Mouse (Mus musculus) limb, embryonic 14.5 days (tissue): ENCODE data around the gene Gm4884. TPM values are rescaled to one million over a fixed set of nuclear protein-coding genes. Genes with fewer than 3 reads are reported as not detected.
"Not testable (repeated sequence)": the region's sequence is repeated elsewhere in the genome, so short reads cannot be mapped to it uniquely, and the experiment has no call there.

ENCODE experiments used
- ATAC-seq: fragments of 200-750 bp; cut with Nextera tagmentation; 2 replicates; pipeline ENCODE4 v1.8.0; 2017; ENCODE audit warnings: low read depth, moderate number of reproducible peaks, moderate TSS enrichment; ENCODE audit not compliant: low FRiP score
- DNase-seq: peaks from one replicate; pipeline ENCODE4 v3.0.0-alpha.2; 2015; ENCODE audit warnings: low spot score
- H3K27ac ChIP-seq: fragments of 300-500 bp; sonication (generic); replicated peaks from 2 replicates; pipeline ENCODE4 v1.5.1; 2014; ENCODE audit warnings: low read depth, mild to moderate bottlenecking, low read length, moderate library complexity, mixed read lengths
- H3K27me3 ChIP-seq: fragments of 300-500 bp; sonication (generic); 2 replicates; pipeline ENCODE4 v1.6.1; 2014; ENCODE audit warnings: low read length, mixed read lengths; ENCODE audit not compliant: control insufficient read depth, insufficient read depth
- H3K36me3 ChIP-seq: fragments of 300-500 bp; sonication (generic); 2 replicates; pipeline ENCODE4 v1.6.1; 2014; ENCODE audit warnings: mild to moderate bottlenecking, low read length, moderate library complexity, mixed read lengths; ENCODE audit not compliant: control insufficient read depth, insufficient read depth
- H3K4me1 ChIP-seq: fragments of 300-500 bp; sonication (generic); 2 replicates; pipeline ENCODE4 v1.6.1; 2014; ENCODE audit warnings: antibody characterized with exemption, low read length, mixed read lengths; ENCODE audit not compliant: control insufficient read depth, insufficient read depth
- H3K4me2 ChIP-seq: fragments of 300-500 bp; sonication (generic); replicated peaks from 2 replicates; pipeline ENCODE4 v1.6.1; 2014; ENCODE audit warnings: low read depth, mild to moderate bottlenecking, low read length, moderate library complexity; ENCODE audit not compliant: severe bottlenecking
- H3K4me3 ChIP-seq: fragments of 300-500 bp; sonication (generic); replicated peaks from 2 replicates; pipeline ENCODE4 v1.5.1; 2014; ENCODE audit warnings: low read length
- H3K9ac ChIP-seq: fragments of 300-500 bp; sonication (generic); 2 replicates; pipeline ENCODE4 v1.6.1; 2014; ENCODE audit warnings: mild to moderate bottlenecking, low read depth, low read length, moderate library complexity; ENCODE audit not compliant: severe bottlenecking
- H3K9me3 ChIP-seq: fragments of 300-500 bp; sonication (generic); 2 replicates; pipeline ENCODE4 v1.6.1; 2016; ENCODE audit warnings: low read length; ENCODE audit not compliant: control insufficient read depth
- POLR2A ChIP-seq: fragments of 200-500 bp; IDR thresholded peaks from 2 replicates; pipeline ENCODE4 v1.8.0; 2012; ENCODE audit warnings: inconsistent platforms, mild to moderate bottlenecking, moderate library complexity, borderline replicate concordance; ENCODE audit not compliant: insufficient read depth, insufficient read length; ENCODE audit errors: extremely low read depth
- WGBS: fragments of 180-500 bp; shearing (Covaris S2); extraction: QIAGEN DNeasy Blood & Tissue Kit; methylation state at CpG from one replicate; pipeline ENCODE4 v1.1.7; 2014; 5-methylcytosine and 5-hydroxymethylcytosine counted together
- polyA plus RNA-seq, 2 experiments: library from polyadenylated mRNA; depleted of rRNA in 1 of 2; stranded (reverse) in 1 of 2; unstranded in 1 of 2; fragments of >200 nt; fragmentation: Nextera tagmentation in 1 of 2; extraction: Ambion mirVana in 1 of 2; gene quantifications; 2 replicates each; pipeline versions ENCODE4 v1.2.1 to v1.2.3; 2012 to 2014

The Gm4884 gene
- not detected in 2 replicates for polyA plus RNA-seq (2012; rRNA removed)
- not detected in 2 replicates for polyA plus RNA-seq (2014; fragmentation: Nextera tagmentation; extraction: Ambion mirVana)

DNA sequence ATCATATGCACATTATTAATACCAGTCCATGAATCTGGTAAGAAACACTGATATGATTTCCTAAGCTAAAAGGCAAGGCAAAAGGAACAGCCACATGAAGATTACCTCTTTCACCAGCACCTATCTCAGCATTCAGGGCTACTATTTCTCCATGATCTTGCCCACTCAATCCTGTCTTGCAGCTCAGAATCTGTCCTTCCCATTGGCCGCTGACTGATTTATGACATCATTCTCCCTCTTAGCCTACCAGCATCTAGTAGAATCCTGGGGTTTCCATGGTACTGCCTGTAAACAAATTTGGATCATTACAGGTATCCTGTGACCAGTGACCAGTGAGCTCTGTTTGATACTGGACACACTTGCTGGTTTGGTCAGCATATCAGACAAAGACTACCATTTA is at the start of gene Gm4884:
Gene Gm4884, plus strand, starts transcription at position 301 of the 400 bp plus-strand sequence.
- H3K9me3 ChIP-seq, H3K4me3 ChIP-seq, H3K27ac ChIP-seq, H3K36me3 ChIP-seq, H3K4me2 ChIP-seq, ATAC-seq, H3K4me1 ChIP-seq, H3K27me3 ChIP-seq, H3K9ac ChIP-seq, DNase-seq: not testable (repeated sequence)
- WGBS = 92% methylated on average over 1 of the region's 1 CpGs

DNA sequence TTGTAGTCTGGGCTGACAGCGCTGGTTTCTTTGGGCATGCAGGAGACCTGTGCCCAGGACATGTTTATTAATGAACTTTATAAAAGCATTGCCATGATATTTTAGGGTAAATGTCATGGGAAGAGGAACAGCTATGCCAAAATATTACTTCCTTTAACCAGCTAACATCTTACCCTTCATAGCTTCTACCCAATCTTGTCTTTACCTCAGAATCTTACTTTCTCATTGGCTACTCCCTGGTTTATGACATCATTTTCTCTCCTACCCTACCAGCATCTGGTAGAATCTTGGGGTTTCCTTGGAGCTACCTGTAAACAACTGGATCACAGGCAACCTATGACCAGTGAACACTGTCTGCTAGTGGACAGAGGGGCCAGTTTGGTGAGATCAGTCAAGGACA is 45.3 kb upstream of the Gm4884 start, which contains the start of gene 4930433I11Rik:
Gene 4930433I11Rik, plus strand, starts transcription at position 301 of the 400 bp plus-strand sequence.
- no peaks in the 10 kb centered on the region for H3K9me3 ChIP-seq
- no peak for ATAC-seq
- H3K9ac ChIP-seq = no peak within 1 kb of the TSS
- no peaks in the 10 kb centered on the region for H3K27me3 ChIP-seq
- 88% methylated on average over 1 of the region's 1 CpGs for WGBS
- no peak within 1 kb of the TSS for H3K4me2 ChIP-seq
- no peak for TF ChIP-seq POLR2A
- no peaks in the 10 kb centered on the region for H3K36me3 ChIP-seq
- H3K4me1 ChIP-seq = no peaks in the 10 kb centered on the region
- DNase-seq = no peak
- no peak within 1 kb of the TSS for H3K27ac ChIP-seq
- H3K4me3 ChIP-seq = no peak within 1 kb of the TSS

DNA sequence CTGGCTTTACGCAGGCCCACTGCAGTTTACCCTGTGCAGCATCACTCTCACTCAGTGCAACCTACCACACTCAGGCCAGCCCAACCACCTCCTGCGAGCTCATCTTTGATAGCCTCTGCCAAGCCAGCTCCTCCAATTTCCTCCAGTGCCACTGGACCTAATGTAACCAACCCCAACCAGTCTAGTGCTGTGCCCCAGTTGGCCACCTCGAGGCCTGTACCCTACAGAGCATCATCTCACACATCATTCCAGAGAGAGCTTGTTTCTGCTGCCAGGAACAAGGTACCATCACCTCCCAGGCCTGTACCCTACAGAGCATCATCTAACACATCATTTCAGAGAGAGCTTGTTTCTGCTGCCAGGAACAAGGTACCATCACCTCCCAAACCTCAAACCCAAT is 11.5 kb downstream of the Gm4884 start:
- not testable (repeated sequence) for H3K27me3 ChIP-seq, H3K27ac ChIP-seq, ATAC-seq, H3K9me3 ChIP-seq, H3K4me3 ChIP-seq, DNase-seq, H3K9ac ChIP-seq, H3K36me3 ChIP-seq, H3K4me2 ChIP-seq, H3K4me1 ChIP-seq
- 69% methylated on average over 3 of the region's 3 CpGs for WGBS

Other genes with a start within 250 kb of the Gm4884 start
- gene Vstm2b, start 134.4 kb upstream of the Gm4884 start, polyA plus RNA-seq (2012; rRNA removed) = 69.2 and 109 TPM in 2 replicates
- 13.0 and 13.8 TPM in 2 replicates for gene Vstm2b, start 134.4 kb upstream of the Gm4884 start, polyA plus RNA-seq (2014; fragmentation: Nextera tagmentation; extraction: Ambion mirVana)
- gene 4930433I11Rik, start 45.2 kb upstream of the Gm4884 start, polyA plus RNA-seq (2012; rRNA removed) = not detected in 2 replicates
- not detected in 2 replicates for gene 4930433I11Rik, start 45.2 kb upstream of the Gm4884 start, polyA plus RNA-seq (2014; fragmentation: Nextera tagmentation; extraction: Ambion mirVana)
- gene Gm5592, start 121.1 kb downstream of the Gm4884 start, polyA plus RNA-seq (2012; rRNA removed) = not detected in 2 replicates
- gene Gm5592, start 121.1 kb downstream of the Gm4884 start, polyA plus RNA-seq (2014; fragmentation: Nextera tagmentation; extraction: Ambion mirVana) = not detected in 2 replicates